Mouse (Mus musculus): ENCODE results near the gene Defb41. TPM values are rescaled to one million over a fixed set of nuclear protein-coding genes. Genes with fewer than 3 reads are reported as not detected.

Gene Defb41
- not detected for polyA plus RNA-seq (2014; fragmentation: Illumina TruSeq; extraction: RNeasy Lipid Tissue Mini Kit (QIAGEN cat#74804); ENCODE audit: insufficient read depth, low read depth, low replicate concordance)

DNA sequence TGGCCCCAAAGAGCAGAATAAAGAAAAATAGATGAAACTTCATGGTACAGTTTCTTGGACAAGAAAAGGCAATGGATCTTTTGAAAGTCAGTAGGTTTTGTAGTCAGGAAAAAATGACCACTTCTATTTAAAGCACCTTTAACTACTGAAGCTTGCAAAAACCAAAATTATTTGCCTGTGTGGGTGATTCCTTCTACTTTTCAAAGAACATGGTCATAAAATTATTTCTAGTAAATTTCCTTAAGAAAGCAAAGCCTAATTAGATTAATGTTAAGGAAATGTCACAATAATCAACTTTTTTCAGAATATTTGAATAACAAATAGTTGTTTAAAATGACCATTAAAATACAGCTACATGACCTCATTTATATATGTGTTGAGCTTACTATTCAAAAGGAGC lies at the start of gene Defb41:
TSS of gene Defb41 (minus strand) at position 101 of the 400 bp plus-strand sequence.

DNA sequence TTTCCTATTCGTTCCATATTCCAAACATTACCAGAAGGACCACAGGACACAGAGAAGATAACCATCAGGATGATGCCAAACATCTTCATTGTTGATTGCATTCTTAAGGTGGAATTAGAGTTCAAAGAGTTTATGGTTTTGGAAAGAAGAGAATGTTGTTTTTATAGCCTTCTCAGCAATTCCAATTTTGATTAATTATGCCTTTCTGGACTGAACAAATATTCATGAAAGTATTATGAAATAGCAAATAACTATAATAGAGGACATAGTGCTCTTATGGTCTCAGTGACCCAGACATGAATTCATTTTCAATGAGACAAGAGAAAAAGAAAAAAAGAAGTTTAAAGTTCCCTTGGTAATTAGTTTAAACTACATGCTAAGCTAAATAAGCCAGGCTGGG lies 27.6 kb downstream of the Defb41 start, which contains the start of gene Defb18:
TSS of gene Defb18 (minus strand) at position 101 of the 400 bp plus-strand sequence.

Other genes starting within 250 kb of the Defb41 start
- gene Crisp4, start 119.2 kb downstream of the Defb41 start, polyA plus RNA-seq (2014; fragmentation: Illumina TruSeq; extraction: RNeasy Lipid Tissue Mini Kit (QIAGEN cat#74804); ENCODE audit: insufficient read depth, low read depth, low replicate concordance) = not detected
- not detected for gene Defb18, start 27.7 kb downstream of the Defb41 start, polyA plus RNA-seq (2014; fragmentation: Illumina TruSeq; extraction: RNeasy Lipid Tissue Mini Kit (QIAGEN cat#74804); ENCODE audit: insufficient read depth, low read depth, low replicate concordance)

Data from lung, adult 10 weeks (tissue).